Mouse (Mus musculus) activated CD4-positive, CD25-positive, alpha-beta regulatory T cell, adult 4 months (primary cell): Measurements from ENCODE around the gene Fzd2. TPM values are rescaled to one million over a fixed set of nuclear protein-coding genes. Genes with fewer than 3 reads are reported as not detected.

Experiments used
- ATAC-seq: one replicate; pipeline ENCODE4 v1.8.0; 2017
- polyA plus RNA-seq, 2 experiments: library from polyadenylated mRNA; unstranded; fragments of 100-300 nt; shearing (Covaris generic); gene quantifications; one replicate each; pipeline ENCODE4 v1.2.1; 2017

Gene Fzd2
- polyA plus RNA-seq, 2 experiments from 2014 or later = not detected

DNA sequence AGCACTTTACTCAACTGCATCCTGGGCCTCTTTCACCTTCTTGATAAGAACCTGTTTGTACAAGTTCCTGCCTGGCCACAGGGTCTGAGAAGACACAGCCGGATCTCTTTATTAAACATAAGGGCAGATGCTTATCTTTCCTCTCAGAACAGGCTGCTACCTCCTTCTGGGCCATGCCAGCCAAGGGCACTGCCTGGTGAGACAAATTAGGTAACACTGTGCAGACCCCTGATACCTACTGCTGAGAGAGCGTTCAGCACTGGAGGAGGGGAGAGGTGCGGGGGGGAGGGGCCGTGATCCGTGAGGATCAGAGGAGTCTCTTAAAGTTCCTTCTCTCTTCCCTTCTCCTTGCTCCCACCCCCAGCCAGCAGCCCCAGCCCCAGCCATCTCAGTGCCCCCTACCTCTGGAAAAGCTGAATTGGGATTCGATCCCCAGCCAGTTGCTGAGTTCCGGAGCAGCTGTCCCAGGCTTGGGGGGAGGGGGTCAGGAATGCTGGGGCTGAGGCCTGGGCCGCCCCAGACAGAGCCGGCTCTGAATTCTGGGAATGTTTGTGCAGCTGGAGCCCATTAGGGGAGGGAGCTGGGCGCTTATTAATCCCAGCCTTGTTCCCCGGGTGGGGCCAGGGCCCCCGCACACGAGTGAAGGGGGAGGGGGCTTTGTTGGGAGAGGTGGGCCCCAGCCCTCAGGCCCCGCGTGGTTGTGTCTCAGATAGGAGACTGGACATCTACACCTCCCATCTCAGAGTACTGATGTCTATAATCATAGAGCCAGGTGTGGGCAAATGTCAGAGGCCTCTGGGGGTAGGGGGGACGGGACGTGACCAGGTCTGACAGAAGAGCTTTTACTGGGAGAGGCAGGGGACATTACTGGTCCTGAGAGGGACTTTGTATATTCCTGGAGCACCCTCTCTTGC lies 19.9 kb downstream of the Fzd2 start:
- no peak for ATAC-seq

DNA sequence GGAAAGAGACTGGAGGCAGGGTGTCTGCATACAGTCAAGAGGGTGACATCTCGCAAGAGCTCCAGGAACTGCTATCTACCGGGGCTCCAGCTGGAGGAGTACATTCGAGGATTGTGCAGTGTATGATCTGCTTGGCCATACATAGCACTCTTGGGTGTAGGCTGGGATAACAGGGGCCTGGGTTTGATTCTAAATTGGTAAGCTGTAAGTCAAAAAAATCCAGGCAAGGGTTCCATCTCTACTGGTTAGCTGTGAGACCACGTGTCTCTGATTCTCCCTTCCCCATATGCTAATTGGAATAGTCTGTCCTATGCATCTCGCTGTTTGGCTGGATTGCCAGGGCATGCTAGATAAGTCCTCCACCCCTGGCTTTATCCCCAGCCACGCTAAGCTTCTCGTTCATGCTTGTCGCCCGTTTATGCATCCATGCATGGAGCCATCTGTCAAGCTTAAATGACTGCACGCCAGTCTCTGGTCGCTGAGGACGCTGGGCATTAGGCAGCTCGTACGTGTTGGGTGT lies 20.8 kb downstream of the Fzd2 start:
- ATAC-seq = no peak

DNA sequence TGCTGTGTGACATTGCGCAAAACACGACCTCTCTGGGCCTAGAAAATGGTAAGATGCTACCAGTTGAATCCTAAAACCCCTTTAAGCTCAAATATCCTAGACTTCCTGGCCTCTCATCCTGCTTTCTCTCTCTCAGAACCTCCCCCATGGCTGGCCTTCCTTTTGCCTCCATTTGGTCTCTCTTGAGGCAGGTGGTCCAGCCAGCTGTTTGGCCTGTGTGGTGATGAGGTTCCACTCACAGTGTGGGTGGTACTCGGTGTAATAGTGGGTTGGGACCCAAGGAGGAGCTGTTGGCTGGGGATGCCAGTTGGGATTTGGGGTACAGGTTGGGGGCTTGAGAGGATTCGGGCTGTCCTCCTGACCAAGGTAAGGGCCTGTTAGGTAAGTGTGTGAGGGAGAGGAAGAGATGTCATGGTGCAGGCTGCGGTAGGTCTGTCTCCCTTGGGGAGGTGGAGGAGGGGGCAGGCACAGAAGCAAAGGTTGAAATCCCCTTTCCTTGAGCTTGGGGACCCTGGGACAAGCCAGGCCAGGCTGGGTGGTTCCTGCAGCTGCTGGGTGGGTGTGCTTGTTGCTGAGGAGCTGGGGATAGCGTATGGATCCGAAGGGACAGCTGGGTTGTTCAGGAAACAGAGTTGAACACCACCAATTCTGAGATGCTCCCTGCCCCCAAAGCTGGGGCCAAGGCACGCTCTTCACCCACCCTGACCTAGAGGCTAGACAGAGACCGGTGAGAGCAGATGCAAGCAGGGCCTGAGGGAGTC lies 23.2 kb downstream of the Fzd2 start:
- no peak for ATAC-seq

DNA sequence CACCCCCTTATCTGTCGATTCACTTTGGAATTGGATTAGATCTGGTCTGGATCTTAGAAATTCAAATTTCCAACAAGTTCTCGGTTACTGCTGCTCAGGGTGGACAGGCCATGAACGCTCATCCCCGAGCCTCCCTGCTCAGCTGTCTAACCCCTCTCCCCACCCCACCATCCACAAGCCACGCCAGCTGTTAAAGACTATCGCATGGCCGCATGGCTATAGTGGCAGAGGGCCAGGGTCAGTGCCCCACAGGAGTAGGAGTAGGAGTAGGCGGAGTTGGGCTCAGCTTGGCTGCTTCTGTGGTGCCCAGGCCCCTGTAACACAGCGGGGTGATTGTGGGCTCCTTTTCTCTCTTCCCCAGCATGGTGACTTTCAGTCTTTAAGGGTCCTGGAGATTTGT lies 24.3 kb downstream of the Fzd2 start:
- no peak for ATAC-seq

DNA sequence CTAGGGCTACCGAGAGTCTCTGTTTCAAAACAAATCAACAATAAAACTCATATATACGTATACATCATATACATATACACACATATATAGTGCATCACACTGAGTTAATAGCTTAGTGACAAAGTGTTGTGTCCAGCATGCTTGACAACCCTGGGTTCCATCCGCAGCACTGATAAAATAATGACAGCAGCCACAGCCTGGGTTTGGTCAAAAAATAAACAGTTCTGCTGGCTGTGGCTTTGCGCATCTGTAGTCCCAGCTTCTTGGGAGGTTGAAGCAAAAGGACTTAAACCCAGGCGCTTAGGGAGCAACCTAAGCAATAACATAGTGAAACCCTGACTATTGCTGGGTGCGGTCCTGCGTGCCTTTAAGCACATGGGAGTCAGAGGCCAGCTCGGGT lies 25.2 kb downstream of the Fzd2 start:
- no peak for ATAC-seq

DNA sequence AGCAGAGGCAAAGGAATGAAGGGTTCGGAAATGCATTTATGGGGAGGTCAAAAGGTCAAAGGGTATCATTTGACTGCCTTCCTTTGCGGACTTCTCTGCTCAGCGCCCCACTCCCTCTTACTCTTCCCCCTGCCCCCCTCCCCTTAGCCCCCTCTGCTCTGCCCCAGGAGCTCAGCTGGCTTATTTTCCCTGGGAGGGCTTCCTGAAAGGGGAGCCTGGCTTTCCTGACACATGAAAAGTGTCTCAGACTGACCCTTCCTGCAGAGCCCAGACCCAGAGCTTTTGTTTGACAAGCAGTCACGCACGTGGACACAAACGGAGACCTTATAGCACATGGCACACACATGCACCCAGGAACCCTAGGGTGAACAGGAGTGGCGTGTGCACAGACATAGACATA lies 26.5 kb downstream of the Fzd2 start:
- ATAC-seq = no peak

DNA sequence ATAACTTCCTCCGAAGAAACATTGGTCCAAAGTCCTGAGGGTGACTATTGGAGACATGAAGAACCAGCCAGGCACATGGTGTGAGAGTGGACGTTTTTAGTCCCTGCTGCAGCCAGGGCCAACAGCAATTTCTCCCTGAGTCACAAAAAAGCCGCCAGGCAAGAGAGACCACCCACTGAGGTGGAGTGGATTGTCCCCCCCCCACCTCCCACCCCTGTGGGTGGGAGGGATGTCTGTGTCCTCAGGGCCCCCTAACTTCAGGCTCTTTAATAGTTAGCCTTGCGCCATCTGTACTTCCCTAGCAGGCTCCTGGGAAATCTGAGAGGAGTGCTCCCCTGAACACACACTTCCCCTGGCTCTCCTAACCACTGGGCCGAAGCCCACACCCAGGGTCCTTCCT lies 27.0 kb downstream of the Fzd2 start:
- no peak for ATAC-seq

DNA sequence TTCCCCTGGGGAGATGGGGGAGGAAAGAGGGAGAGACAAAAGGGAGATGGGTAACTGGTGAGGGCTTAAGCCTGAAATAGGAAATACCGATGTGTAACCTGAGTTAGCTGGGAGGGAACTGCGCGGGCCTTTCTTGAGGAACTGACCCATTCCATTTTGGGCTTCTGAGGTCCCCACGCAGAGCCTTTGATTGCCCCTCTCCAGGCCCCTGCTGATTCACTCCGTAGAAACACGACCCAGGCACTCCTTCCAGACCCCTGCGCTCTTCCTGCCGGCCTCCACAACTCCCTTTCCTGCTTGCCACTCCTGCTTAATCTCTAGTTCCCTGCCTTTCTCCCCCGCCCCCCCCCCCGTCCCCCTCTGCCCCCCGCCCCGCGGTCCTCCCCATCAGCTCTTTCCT lies 28.5 kb downstream of the Fzd2 start:
- no peak for ATAC-seq

DNA sequence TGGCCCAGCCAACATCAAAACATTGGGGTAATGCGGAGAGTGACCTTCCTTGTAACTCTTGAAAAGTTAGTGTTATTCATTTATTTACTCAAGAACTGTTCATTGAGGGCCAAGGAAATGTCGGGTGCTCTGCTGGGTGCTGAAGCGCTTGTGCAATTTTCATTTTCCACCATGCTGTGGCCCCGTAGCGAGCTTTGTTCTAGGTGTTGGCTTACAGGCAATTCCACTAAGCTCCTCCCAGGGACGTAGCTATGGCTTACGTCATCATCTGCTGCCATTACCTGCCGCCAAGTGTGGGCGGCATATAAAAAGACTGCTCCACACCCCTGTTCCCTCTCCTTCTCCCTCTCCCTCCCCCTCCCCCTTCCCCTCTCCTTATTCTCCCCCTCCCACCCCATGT lies 29.2 kb downstream of the Fzd2 start:
- ATAC-seq = no peak

DNA sequence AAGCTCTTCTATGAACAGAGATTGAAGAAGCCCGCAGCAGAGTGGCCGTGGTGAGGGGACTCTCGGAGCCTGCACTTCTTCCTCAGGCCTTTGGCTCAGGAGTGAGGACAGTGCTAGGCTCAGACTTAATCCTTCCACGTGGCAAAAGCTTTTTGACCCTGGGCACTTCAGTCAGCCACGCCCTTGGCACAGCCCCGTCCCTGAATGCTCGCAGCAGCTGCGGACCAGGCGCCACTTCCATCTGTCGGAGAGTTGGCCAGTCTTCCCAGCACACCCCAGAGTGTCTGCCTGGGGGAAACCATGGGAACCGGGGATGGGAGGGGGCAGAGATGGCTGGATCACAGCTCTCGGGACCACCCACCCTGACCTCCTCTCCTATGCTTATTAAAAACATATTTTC lies 32.7 kb downstream of the Fzd2 start:
- ATAC-seq = no peak

DNA sequence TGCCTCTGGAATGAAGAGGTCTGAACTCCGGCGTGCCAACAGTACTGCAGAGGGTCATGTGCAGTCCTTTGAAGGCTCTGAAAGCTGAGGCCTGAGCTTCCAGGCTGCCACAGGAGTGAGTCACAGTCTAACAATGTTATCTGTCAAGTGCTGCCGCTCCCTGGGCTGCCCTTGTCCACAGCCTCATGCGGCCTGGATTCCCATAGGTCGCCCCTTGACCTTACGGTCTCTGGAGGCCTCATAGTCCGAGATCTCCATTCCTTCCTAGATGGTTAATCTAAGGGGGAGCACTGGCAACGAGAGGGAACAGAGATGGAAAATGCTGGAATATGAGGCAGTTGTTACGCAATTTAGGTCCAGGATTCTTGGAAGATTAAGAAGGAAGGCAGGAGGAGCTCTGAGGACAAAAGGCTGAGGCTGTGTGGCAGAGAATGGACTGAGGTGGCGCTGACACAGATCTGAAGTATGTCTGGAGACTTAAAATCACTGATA lies 39.7 kb downstream of the Fzd2 start:
- ATAC-seq = no peak

DNA sequence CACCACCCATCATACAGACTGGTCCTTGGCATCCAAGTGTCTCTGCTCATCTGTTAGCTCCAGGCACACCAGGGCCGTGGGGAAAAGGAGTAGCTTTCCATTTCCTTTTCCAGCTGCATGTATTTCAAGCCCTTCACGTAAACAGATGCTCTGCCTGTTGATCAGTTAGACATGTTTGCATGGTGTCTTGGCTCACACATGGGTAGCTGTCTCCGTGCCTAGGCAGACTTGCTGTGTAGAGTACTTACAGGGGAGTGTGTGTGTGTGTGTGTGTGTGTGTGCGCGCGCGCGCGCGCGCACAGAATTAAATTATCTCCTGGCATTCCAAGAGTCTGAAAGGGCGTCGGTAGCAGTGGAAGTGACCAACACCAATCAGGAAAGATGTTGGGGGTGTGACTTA lies 42.0 kb downstream of the Fzd2 start:
- ATAC-seq = no peak

DNA sequence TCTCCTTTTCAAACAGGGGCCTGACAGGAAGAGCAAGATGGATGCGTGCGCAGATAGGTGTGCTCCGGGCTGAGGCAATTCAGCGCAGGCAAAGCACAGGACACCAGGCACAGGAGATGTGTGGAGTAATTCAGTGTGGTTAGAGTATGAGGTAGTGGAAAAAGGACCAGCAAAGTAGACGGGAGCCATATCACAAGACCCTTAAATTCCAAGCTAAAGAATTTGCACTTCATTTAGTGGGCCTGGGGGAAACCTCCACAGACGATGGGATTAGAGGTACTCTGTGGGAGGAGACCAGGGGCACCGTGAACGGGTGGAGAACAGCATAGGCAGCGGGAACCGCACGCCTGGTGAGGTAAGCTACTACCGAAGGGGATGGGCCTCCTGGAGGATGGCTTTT lies 43.7 kb downstream of the Fzd2 start:
- no peak for ATAC-seq

DNA sequence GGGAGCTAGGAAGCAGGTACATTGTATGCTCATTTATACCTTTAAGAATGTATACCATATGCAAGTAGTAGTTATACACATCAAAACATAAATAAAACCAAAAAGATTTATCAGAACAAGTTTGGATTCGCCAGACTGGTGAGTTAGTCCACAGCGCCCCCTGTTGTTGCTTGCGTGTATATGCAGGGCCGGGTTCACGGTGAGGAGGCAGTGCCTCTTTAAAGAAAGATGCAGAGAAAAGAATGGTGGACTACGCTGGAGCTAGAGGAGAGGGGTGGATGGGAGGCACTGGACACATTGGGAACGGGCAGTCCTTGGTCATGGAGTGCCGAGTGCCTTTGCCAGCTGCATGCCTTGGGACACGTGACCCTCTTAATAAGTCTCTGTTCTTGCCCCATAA lies 47.2 kb downstream of the Fzd2 start:
- ATAC-seq = no peak

DNA sequence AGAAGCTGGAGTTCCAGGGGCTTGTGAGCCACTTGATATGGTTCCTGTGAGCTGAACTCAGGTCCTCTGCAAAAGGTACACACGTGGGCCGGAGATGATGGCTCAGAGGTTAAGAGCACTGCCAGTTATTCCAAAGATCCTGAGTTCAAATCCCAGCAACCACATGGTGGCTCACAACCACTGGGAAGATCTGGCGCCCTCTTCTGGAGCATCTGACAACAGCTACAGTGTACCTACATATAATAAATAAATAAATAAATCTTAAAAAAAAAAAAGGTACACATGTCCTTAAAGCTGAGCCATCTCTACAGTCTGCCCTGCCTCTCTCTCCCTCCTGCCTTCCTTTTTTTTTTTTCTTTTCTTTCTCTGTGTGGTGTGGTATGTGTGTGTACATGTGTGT lies 48.6 kb downstream of the Fzd2 start:
- ATAC-seq = no peak

DNA sequence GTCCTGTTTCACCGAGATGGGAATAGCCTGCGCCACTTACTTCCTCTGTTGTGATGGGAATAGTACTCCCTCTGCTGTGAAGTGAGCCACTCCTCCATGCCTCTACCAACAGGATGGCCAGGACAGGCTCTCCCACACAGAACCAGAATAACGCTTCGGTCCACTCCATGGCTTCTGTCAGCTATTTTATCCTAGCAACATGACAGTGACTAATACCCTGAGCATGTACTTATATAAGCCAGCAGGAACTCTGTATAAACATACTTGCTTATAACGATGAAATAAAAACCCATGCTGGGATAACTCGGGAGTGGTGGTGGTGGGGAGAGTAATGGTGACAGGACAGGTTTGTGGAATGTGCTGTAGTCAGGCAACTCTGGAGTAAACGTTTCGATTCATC lies 51.7 kb downstream of the Fzd2 start:
- ATAC-seq = no peak

DNA sequence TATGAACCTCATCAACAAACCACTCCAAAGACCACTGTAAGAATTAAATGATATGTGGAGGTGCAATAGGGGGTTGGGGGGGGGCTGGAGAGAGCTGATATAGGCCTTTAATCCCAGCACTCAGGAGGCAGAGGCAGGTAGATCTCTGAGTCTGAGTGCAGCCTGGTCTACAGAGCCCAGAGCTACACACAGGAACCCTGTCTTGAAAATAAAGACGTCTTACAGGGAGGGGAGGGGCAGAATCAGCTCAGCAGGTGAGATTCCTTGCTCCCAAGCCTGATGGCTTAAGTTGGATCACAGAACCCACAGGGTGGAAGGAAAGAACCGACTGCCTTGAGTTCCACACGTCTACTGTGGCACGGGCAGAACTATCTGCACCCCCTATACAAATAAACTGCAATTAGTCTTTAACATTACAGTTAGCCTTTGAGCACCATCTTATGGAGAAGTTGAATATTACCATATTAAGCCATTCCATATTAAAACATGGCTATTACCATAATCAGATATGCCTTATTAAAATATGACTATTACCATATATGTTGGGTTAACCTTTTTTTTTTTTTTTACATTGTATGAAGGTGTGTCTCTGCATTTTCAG lies 52.2 kb downstream of the Fzd2 start:
- no peak for ATAC-seq

DNA sequence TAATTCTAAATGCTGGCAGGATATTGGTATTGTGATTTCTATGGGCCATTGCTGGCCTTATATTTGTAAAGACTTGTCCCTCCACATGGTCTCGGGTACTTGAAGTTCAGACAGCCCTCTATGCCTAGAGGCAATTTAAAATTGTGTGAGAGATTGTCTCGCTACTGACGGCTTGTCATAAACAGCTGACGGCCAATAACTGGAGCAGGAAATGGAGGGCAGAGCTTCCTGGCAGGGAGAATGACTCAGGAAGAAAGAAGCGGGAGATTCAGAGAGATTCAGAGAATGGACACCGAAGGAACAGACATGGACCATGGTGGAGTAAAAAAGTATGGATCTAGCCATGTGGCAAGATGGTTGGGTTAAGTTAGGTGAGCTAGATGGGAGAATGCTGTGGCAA lies 52.7 kb downstream of the Fzd2 start:
- ATAC-seq = no peak

Other genes with a start within 250 kb of the Fzd2 start
- 1 to 10 TPM in 1 of 2 experiments, not detected in 1; 2.9 TPM for gene Slc4a1, start 238.2 kb upstream of the Fzd2 start, polyA plus RNA-seq
- gene Rundc3a, start 211.0 kb upstream of the Fzd2 start, polyA plus RNA-seq = 1 to 10 TPM; 2.4 TPM
- 10 to 100 TPM; 50.9 to 65.4 TPM for gene Slc25a39, start 196.4 kb upstream of the Fzd2 start, polyA plus RNA-seq
- 10 to 100 TPM; 23.7 to 30.3 TPM for gene Grn, start 174.1 kb upstream of the Fzd2 start, polyA plus RNA-seq
- gene Fam171a2, start 156.7 kb upstream of the Fzd2 start, polyA plus RNA-seq = not detected
- under 1 TPM in 1 of 2 experiments, not detected in 1; 0.34 TPM for gene Itga2b, start 134.3 kb upstream of the Fzd2 start, polyA plus RNA-seq
- 10 to 100 TPM; 54.2 to 55.9 TPM for gene Gpatch8, start 48.0 kb upstream of the Fzd2 start, polyA plus RNA-seq
- not detected for gene Gm11627, start 24.9 kb upstream of the Fzd2 start, polyA plus RNA-seq
- not detected for gene Meioc, start 59.3 kb downstream of the Fzd2 start, polyA plus RNA-seq
- 10 to 100 TPM; 36.5 to 37.9 TPM for gene Ccdc43, start 93.4 kb downstream of the Fzd2 start, polyA plus RNA-seq
- gene Adam11, start 157.0 kb downstream of the Fzd2 start, polyA plus RNA-seq = not detected
- under 1 TPM in 1 of 2 experiments, not detected in 1; 0.15 TPM for gene Gjc1, start 215.3 kb downstream of the Fzd2 start, polyA plus RNA-seq
- gene Higd1b, start 231.5 kb downstream of the Fzd2 start, polyA plus RNA-seq = not detected